Mouse (Mus musculus) frontal cortex, adult 2 months (tissue): ENCODE results near the gene Mnt. TPM values are rescaled to one million over a fixed set of nuclear protein-coding genes. Genes with fewer than 3 reads are reported as not detected.

Source experiments
- DNase-seq, 2 experiments: peaks; one replicate each; pipeline ENCODE4 v3.0.0; 2022; ENCODE audit warnings: low spot score in 1 of 2; ENCODE audit errors: extremely low spot score in 1 of 2
- polyA plus RNA-seq: library from polyadenylated mRNA; depleted of rRNA; stranded (reverse); fragments of >200 nt; gene quantifications from 2 replicates; pipeline ENCODE4 v1.2.3, GENCODE M21; 2012

Mnt gene
- polyA plus RNA-seq, 1 experiment, result 18.2 TPM

- peak; percentile 94 to 97 for DNase-seq
These were observed 1.1 kb downstream of the Mnt start for GRCm38 (mm10) chr11:74831606-74832451.

DNA sequence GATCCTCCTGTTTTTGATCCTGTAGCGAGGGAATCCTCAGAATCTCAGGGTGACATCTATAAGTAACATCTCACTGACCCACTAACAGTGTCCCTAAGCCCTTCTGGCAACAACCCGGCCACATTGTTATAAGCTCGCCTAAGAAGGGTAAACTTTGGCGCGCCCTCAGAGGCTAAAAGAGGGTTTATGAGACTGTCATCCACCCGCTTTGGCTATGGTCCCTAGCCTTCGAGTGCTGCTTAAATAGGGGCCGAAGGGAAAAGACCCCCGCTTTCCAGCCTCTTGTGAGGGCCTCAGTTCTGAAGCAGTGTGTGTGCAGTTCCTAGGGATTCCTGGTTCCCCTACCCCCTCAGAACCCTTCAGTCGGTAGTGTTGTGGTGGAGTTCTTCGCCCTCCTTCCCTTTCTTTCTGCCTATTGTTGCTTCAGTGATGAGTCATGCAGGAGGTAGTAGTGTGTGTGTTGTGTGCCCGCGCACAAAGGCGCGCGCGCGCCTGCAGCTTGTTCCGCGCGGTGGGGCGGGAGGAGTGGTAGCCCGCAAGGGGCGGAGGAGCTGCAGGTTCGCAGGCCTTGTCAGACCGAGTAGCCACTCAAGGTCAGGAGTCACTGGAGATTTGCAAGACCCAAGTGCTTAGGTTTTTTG, 1.9 kb downstream of the Mnt start:
- peak in 1 of 2 experiments; percentile 75 for DNase-seq

DNA sequence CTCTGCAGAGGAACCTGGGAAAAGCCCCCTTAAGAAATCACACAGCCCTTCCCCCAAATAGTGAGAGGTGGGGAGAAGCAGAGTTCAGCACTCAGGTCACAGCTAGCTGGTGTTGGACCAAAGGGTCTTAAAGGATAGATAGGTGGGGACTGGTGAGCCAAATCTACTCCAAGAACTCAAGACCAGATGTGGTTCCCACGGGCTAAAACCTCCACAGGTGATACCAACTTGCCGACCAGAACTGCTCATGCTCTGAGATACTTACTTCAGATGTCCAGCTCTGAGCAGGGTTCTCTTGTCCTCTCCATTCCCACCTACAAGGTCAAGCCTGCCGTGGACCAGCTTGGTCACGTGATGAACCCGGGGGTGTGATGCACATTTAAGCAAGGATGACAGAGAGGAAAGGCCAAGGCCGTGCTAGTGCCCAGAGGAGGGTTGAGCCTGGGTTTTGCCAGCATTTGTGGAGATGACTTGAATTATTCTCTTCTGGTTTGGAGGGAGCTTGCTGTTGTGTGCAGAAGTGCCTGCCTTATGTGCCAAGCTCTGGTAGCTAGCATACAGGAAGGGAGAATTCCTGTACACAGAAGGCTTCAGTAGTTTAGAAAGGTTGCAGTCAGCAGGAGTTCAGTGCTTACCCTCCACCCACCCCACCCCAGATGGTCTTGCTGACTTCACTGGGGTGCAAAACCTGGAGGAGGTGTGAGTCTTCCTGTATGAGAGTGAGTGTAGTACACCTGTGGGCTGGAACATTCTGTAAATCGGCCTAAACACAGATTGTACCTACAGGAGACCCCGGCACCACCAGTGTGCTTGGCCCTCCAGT, 3.0 kb downstream of the Mnt start:
- no peak for DNase-seq

- DNase-seq, result no peak
These were observed 3.6 kb downstream of the Mnt start for GRCm38 (mm10) chr11:74834359-74834638.

GRCm38 (mm10) chr11:74834650-74835277, 4.0 kb downstream of the Mnt start:
- no peak for DNase-seq

DNA sequence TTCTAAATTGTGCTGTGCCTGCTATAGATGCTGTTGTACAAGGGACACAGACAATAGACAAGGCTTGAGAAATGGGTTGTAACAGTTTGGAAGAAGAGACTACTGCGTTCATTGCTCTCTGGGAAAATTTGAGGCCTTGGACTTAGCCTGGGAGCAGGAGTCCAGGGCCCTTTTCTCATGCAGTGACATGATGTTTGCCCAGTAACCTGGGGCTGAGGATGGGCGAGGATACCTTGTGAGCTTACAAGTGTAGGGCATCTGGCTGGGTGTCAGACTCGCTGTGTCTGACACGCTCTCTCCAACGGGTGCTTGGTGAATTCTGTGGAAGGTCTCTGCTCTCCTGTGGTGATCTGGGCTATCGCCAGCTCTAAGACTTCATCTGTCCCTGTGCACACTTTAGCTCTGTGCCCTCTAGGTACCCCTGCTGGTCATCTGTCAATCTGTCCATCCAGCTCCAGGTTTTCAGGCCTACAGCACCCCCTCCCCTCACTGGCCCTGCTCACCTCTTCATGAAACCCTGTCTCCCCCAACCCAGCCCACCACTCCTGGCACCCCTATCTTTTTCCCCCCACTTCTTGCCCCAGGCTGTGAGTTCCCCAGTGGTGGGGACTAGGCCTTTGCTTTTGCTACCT, 5.0 kb downstream of the Mnt start:
- DNase-seq, result no peak

- no peak for DNase-seq
These were observed 5.7 kb downstream of the Mnt start for GRCm38 (mm10) chr11:74836225-74837055.

- no peak for DNase-seq
These were observed 6.5 kb downstream of the Mnt start for GRCm38 (mm10) chr11:74837056-74837693.

DNA sequence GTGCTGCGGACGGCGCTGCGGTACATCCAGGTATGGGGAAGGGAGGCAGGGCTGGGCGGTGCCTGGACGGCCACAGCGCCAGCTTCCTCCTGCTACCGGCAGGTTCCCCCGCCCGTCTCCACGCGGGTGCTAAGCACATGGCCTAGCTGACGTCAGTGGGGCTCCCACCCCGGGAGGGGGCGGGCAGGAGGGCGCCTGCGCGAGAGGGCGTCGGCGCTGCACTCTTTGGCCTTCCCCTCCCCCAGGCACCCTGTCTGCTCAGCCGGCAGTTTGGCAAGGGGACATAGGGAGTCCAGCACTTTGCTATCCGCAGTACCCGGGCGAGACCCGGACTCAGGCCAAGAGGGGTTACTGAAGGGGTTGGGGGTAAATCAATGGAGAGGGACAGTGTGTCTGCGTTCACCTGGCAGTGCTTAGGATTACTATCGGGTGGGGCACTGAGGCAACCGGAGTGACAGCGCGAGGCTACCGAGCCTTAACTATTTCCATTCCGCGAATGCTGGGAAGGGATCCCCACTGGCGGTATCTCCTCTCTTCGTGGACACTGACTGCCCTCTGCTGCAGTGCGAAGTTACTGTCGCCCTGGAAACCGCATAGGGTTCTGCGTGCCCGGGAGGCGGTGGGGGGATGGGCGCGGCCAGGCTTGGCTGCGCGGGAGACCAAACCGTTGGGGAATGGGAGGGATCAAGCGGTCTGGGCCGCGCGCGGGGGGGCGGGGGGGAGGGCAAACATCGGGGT, 7.1 kb downstream of the Mnt start:
- DNase-seq, result peak; percentile 86 to 92

- peak; percentile 75 to 90 for DNase-seq
These were observed 7.7 kb downstream of the Mnt start for GRCm38 (mm10) chr11:74838441-74838840.

- peak; percentile 86 to 87 for DNase-seq
These were observed 8.3 kb downstream of the Mnt start for GRCm38 (mm10) chr11:74838971-74839370.

GRCm38 (mm10) chr11:74839860-74840715, 9.4 kb downstream of the Mnt start:
- DNase-seq, result no peak

GRCm38 (mm10) chr11:74840739-74841138, 10.0 kb downstream of the Mnt start:
- DNase-seq, result no peak

DNA sequence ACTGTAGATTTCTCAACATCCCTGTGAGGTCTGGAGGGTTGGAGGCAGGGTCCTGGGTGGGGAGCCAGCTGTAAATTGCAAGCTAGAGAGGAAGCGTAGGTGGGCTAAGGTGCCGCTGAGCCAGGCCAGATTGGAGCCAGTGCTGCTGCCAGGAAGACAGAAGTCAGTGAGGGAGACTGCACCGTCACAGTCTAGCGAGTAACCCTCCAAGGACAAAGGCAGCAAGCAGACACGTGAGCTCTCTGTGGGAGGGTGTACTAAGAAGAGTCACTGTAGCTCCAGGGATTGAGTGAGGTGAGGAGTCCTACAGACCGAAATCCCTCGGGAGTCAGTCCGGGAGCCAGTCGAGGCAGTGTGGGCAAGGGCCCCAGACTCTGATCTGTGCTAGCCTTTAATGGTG, 10.6 kb downstream of the Mnt start:
- peak in 1 of 2 experiments; percentile 59 for DNase-seq

GRCm38 (mm10) chr11:74842045-74842444, 11.3 kb downstream of the Mnt start:
- no peak for DNase-seq

GRCm38 (mm10) chr11:74842656-74843434, 12.1 kb downstream of the Mnt start:
- no peak for DNase-seq

GRCm38 (mm10) chr11:74843435-74843714, 12.7 kb downstream of the Mnt start:
- DNase-seq, result no peak
